Mouse (Mus musculus) cortical plate, adult 2 months (tissue): Measurements from ENCODE around the gene Podxl.

Source experiments
- CTCF ChIP-seq: fragments of 200-500 bp; IDR thresholded peaks from 2 replicates; pipeline ENCODE4 v1.5.1; 2011; ENCODE audit warnings: mild to moderate bottlenecking, control low read depth, low read length; ENCODE audit not compliant: insufficient read depth; ENCODE audit errors: extremely low read depth
- POLR2A ChIP-seq: fragments of 200-500 bp; IDR thresholded peaks from 2 replicates; pipeline ENCODE4 v1.6.1; 2011; ENCODE audit warnings: mild to moderate bottlenecking, low read length, control low read depth; ENCODE audit not compliant: insufficient read depth; ENCODE audit errors: extremely low read depth

DNA sequence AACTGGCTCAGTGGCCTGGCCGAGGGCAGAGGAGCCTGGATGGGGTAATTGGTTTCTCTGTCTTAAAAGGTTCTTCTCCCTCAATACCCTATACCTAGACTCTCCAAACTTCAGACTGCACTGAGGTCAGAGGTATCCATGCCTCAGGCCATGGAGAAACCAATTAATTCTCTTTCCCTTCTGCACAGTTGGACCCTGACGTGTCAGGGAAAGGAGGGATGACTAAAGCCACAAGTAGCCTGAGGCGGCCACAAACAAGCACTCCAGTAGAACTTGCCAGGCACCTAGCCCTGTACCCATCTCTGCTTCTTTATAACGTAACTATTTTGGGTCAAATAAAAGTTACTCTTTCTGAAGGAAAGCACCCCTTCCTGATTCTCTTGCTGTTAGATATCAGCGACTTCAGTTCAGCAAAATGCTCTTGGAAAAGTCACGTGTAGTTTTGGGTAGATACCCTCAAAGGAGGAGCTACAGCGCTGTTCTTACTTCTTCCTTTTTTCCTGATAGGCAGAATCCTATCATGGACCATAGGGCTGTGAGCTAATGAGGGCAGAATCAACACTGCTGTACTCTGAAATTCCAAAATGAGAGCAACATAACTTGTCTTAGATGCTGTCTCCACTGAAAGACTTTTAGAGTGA lies 7.2 kb downstream of the Podxl start:
- TF ChIP-seq CTCF (no peak), POLR2A (no peak)
